Mouse (Mus musculus) liver, adult 10 weeks (tissue): ENCODE data around the gene Sp100. TPM values are rescaled to one million over a fixed set of nuclear protein-coding genes. Genes with fewer than 3 reads are reported as not detected.

Experiments
- polyA plus RNA-seq: library from polyadenylated mRNA; stranded (reverse); fragments of 350-450 nt; fragmentation: Illumina TruSeq; extraction: RNeasy Lipid Tissue Mini Kit (QIAGEN cat#74804); gene quantifications from one replicate; pipeline ENCODE4 v1.2.3, GENCODE M21; 2014; ENCODE audit warnings: low read depth, low replicate concordance

Sp100 gene
- 18.2 TPM for polyA plus RNA-seq

GRCm38 (mm10) chr1:85649881-85650280, at the start of gene Sp100:
Sp100 (plus strand) TSS chr1:85649988.

GRCm38 (mm10) chr1:85600078-85600477, 49.7 kb upstream of the Sp100 start, which contains the start of gene Sp140:
Sp140 (plus strand) TSS chr1:85600378.

Other genes starting within 250 kb of the Sp100 start
- not detected for gene G530012D18Rik, start 74.3 kb upstream of the Sp100 start, polyA plus RNA-seq
- 2.8 TPM for gene Sp110, start 51.2 kb upstream of the Sp100 start, polyA plus RNA-seq
- gene Sp140, start 49.6 kb upstream of the Sp100 start, polyA plus RNA-seq: 7.1 TPM
- 0.64 TPM for gene A630001G21Rik, start 128.7 kb downstream of the Sp100 start, polyA plus RNA-seq
- gene Cab39, start 143.5 kb downstream of the Sp100 start, polyA plus RNA-seq: 67.9 TPM
- 2.6 TPM for gene Itm2c, start 244.3 kb downstream of the Sp100 start, polyA plus RNA-seq